Mouse (Mus musculus) megakaryocyte-erythroid progenitor cell, adult 5-6 weeks (primary cell): ENCODE data around the gene Mrpl17. TPM values are rescaled to one million over a fixed set of nuclear protein-coding genes. Genes with fewer than 3 reads are reported as not detected.

Experiments used
- total RNA-seq, 2 experiments: library from RNA; stranded (forward) in 1 of 2; stranded (reverse) in 1 of 2; fragments of 200-1000, 215-1000 nt in 1 of 2; fragments of >200 nt in 1 of 2; fragmentation: Nextera tagmentation in 1 of 2; gene quantifications; 2 replicates each; pipeline ENCODE4 v1.2.3; 2014 to 2017

Mrpl17 gene
- total RNA-seq, 2 experiments from 2014 or later, result 31.6 to 184 TPM

Other genes with a start within 250 kb of the Mrpl17 start
- not detected in 2 replicates for gene Apbb1, start 229.4 kb downstream of the Mrpl17 start, total RNA-seq (2014; fragmentation: Nextera tagmentation)
- 0.56 TPM in 1 of 2 replicates, not detected in the other for gene Apbb1, start 229.4 kb downstream of the Mrpl17 start, total RNA-seq (2017)
- gene Hpx, start 211.0 kb downstream of the Mrpl17 start, total RNA-seq (2014; fragmentation: Nextera tagmentation), result not detected in 2 replicates
- not detected in 2 replicates for gene Hpx, start 211.0 kb downstream of the Mrpl17 start, total RNA-seq (2017)
- 12.0 and 13.4 TPM in 2 replicates for gene Trim3, start 177.5 kb downstream of the Mrpl17 start, total RNA-seq (2014; fragmentation: Nextera tagmentation)
- 0.84 and 3.5 TPM in 2 replicates for gene Trim3, start 177.5 kb downstream of the Mrpl17 start, total RNA-seq (2017)
- 61.3 and 68.5 TPM in 2 replicates for gene Timm10b, start 171.0 kb downstream of the Mrpl17 start, total RNA-seq (2014; fragmentation: Nextera tagmentation)
- 56.7 and 98.8 TPM in 2 replicates for gene Timm10b, start 171.0 kb downstream of the Mrpl17 start, total RNA-seq (2017)
- gene Arfip2, start 170.7 kb downstream of the Mrpl17 start, total RNA-seq (2014; fragmentation: Nextera tagmentation), result 32.1 and 35.3 TPM in 2 replicates
- 58.9 and 67.3 TPM in 2 replicates for gene Arfip2, start 170.7 kb downstream of the Mrpl17 start, total RNA-seq (2017)
- 0.15 and 6.2 TPM in 2 replicates for gene Gm45799, start 170.5 kb downstream of the Mrpl17 start, total RNA-seq (2014; fragmentation: Nextera tagmentation)
- gene Gm45799, start 170.5 kb downstream of the Mrpl17 start, total RNA-seq (2017), result 5.2 TPM in 1 of 2 replicates, not detected in the other
- gene Dnhd1, start 160.3 kb downstream of the Mrpl17 start, total RNA-seq (2014; fragmentation: Nextera tagmentation), result 0.47 and 0.90 TPM in 2 replicates
- 0.19 and 0.76 TPM in 2 replicates for gene Dnhd1, start 160.3 kb downstream of the Mrpl17 start, total RNA-seq (2017)
- 134 and 140 TPM in 2 replicates for gene Ilk, start 74.5 kb downstream of the Mrpl17 start, total RNA-seq (2014; fragmentation: Nextera tagmentation)
- gene Ilk, start 74.5 kb downstream of the Mrpl17 start, total RNA-seq (2017), result 117 and 130 TPM in 2 replicates
- 46.4 and 52.3 TPM in 2 replicates for gene Rrp8, start 73.7 kb downstream of the Mrpl17 start, total RNA-seq (2014; fragmentation: Nextera tagmentation)
- 42.7 and 85.2 TPM in 2 replicates for gene Rrp8, start 73.7 kb downstream of the Mrpl17 start, total RNA-seq (2017)
- 333 and 378 TPM in 2 replicates for gene Taf10, start 66.7 kb downstream of the Mrpl17 start, total RNA-seq (2014; fragmentation: Nextera tagmentation)
- 181 and 219 TPM in 2 replicates for gene Taf10, start 66.7 kb downstream of the Mrpl17 start, total RNA-seq (2017)
- 80.7 and 98.6 TPM in 2 replicates for gene Tpp1, start 58.9 kb downstream of the Mrpl17 start, total RNA-seq (2014; fragmentation: Nextera tagmentation)
- gene Tpp1, start 58.9 kb downstream of the Mrpl17 start, total RNA-seq (2017), result 26.8 and 37.9 TPM in 2 replicates
- not detected in 2 replicates for gene Dchs1, start 23.4 kb downstream of the Mrpl17 start, total RNA-seq (2014; fragmentation: Nextera tagmentation)
- not detected in 2 replicates for gene Dchs1, start 23.4 kb downstream of the Mrpl17 start, total RNA-seq (2017)
- 4.2 and 13.7 TPM in 2 replicates for gene Gm4070, start 142.9 kb upstream of the Mrpl17 start, total RNA-seq (2014; fragmentation: Nextera tagmentation)
- gene Gm4070, start 142.9 kb upstream of the Mrpl17 start, total RNA-seq (2017), result 23.2 and 51.2 TPM in 2 replicates